Mouse (Mus musculus): ENCODE results near the gene Ccp110. TPM values are rescaled to one million over a fixed set of nuclear protein-coding genes. Genes with fewer than 3 reads are reported as not detected.

The Ccp110 gene
- total RNA-seq, 4 experiments from 2014 or later: 52.1 to 59.6 (median 56.5) TPM

DNA sequence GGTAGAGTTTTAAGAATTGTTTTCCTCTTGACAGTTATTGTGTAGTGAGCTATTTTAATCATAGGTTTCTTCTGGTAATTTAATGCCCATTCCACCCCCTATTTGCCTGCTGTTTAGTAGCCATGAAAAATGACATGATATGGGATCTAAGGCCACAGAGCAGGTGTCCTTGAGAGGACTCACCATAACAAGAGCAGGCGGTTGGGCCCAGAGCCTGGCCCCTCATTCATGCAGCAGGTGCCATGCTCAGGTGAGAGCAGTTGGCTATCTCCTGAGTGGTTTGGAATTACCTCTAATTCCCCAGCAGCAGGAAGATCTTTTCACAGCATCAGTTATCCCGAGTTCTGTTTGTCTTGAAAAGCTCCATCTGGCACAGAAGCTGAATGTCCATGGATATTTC lies 13.1 kb downstream of the Ccp110 start:
- DNase-seq (ENCODE audit: low spot score in 2 of 2): no peak

- DNase-seq (ENCODE audit: low spot score in 2 of 2): no peak
These were observed 16.7 kb downstream of the Ccp110 start for GRCm38 (mm10) chr7:118728846-118729587.

GRCm38 (mm10) chr7:118731781-118732180 lies 19.4 kb downstream of the Ccp110 start:
- no peak for DNase-seq (ENCODE audit: low spot score in 2 of 2)

DNA sequence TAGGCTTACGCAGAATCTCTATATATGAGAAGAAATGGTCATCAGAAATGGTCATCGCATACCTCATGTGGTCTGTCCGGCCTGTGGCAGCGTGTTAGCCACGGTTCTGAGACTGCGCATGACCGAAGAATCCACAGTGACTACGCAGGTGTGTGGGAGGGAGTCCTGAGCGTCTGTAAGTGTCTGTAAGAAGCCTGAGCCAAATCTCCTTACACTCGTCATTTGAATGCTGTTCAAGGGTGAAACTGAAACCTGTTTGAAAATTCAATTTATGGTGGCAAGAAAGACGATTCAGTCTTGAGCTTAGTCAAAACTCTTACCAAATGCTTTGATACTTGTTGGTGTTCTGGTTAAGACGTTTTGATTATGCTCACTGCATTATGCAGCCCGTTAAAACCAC lies 20.9 kb downstream of the Ccp110 start:
- no peak for DNase-seq (ENCODE audit: low spot score in 2 of 2)

GRCm38 (mm10) chr7:118738730-118739129 lies 26.4 kb downstream of the Ccp110 start:
- no peak for DNase-seq (ENCODE audit: low spot score in 2 of 2)

DNA sequence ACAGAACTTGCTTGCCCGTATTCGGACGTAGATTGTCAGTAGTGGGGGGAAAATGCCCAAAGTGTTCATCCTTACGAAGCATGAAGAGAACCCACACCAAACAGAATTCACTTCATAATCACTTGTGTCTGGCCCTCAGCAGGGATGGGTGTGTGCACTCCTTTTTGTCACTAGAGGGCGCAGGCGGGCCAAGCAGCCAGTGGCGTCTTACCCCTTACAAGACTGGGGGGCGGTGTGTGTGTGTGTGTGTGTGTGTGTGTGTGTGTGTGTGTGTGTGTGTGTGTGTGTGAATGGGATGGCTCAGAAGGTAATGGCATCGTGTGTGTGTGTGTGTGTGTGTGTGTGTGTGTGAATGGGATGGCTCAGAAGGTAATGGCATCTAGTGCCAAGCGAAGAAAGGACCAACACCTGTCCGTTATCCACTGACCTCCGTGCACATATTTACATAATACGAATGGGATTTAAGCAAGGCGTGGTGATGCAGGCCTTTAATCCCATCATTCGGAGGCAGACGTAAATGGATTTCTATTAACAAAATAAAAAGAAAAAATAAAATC lies 27.7 kb downstream of the Ccp110 start, which contains the start of gene Vps35l:
TSS of gene Vps35l (plus strand) at position 252 of the 557 bp plus-strand sequence.
- peak; percentile 57 to 79 for DNase-seq (ENCODE audit: low spot score in 2 of 2)

GRCm38 (mm10) chr7:118740532-118741338 lies 28.4 kb downstream of the Ccp110 start:
- peak; percentile 86 to 93 for DNase-seq (ENCODE audit: low spot score in 2 of 2)

DNA sequence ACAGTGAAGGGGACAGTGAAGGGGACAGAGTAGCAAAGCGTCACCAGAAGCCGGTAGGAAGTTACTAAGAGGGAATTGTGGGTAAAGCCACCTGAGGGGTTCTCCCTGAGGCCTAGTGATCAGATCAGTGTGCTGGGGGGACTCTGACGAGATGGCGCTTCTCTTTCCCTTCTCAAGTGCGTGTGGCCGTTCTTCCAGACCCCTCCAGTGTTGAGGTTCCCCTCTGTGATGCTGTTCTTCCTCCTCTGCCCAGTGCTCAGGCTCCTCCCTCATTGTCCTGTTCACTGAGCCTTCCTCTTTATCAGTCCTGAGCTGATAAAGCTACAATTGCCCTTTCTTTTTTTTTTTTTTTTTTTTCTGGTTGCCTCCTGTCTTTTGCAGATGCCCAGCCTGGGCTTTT lies 29.9 kb downstream of the Ccp110 start:
- DNase-seq (ENCODE audit: low spot score in 2 of 2): no peak

DNA sequence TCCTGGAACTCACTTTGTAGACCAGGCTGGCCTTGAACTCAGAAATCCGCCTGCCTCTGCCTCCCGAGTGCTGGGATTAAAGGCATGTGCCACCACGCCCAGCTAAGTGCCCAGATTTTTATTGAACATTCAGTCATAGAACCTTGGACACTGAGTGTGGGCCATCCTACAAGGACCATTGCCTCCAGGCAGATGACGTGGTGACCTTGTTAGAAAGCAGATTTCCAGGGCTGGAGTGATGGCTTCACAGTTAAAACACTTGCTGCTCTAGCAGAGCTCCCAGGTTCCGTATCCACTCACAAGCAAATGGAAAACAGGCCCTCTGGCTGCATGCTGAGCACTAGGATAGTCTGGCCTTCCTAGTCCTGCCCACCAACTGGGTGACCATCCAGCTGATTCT lies 32.4 kb downstream of the Ccp110 start:
- DNase-seq (ENCODE audit: low spot score in 2 of 2): no peak

DNA sequence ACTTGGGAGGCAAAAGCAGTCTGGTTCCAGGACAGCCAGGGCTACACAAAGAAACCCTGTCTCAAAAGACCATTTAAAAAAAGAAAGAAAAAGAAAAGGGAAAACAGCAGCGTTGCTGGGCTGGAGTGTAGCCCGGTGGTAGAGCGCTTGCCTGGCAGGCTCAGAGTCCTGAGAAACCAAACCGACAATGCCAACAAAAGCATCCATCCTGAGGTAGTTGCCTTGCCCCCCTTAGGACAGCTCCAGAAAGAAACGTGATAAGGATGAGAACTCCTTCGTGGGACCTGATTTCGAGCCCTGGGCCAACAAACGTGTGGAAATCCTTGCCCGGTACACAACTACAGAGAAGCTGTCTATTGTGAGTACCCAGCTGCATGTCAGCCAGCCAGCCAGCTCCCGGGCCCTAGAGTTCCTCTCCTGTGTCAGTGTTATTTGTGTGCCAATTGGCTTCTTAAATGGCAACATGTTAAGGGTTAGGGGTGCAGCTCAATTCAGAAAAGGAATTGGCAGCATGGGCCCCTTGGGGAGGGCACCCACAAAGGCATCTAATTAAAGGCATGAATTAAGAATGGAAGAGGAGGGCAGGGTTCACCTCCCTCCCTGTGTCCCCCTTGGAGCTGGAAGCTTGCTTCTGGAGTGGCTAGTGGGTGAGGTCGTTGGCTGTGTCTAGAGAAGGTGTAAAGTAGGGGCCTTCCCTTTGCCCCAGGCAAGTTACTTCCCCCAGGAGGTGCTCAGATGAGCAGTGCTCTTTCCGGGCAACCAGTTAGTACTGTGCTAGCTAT lies 35.7 kb downstream of the Ccp110 start:
- DNase-seq (ENCODE audit: low spot score in 2 of 2): peak in 1 of 2 experiments; percentile 45

DNA sequence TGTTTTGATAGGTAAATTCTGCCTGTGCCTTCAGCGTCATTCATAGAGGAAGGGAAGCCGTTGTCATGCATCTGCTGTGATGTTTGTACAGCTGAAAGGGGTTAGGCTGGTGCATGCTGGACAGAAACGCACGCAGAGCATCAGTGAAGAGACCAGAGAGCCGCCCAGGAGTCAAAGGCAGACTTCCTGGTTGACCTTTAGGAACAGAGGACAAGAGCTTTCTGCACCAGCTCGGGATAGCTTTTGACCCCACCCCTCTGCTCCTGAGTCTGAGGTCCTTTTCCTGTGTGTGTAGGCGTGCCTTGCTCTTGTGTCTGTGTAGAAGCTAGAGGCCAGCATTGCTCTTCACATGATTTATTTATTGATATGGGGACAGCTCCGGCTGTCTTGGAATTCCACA lies 37.4 kb downstream of the Ccp110 start:
- no peak for DNase-seq (ENCODE audit: low spot score in 2 of 2)

DNA sequence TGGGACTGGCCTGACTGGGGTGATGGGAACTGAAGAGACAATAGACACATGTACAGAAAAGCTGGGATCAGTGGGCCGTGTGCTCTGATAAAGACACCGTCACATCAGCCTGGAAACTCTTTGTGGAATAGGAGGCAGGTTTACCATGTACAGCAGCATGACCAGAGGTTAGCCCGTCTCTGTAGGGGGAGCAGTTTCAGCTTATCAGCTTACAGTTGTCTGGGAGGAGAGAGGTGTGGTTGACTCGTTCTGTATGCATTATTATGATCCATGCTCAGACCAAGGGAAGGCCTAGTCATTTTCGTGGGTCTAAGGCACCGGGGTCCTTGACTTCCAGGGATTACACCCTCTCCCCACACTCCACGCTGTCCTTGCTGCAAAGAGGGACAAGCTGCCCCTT lies 39.3 kb downstream of the Ccp110 start:
- no peak for DNase-seq (ENCODE audit: low spot score in 2 of 2)

GRCm38 (mm10) chr7:118755756-118756155 lies 43.4 kb downstream of the Ccp110 start:
- DNase-seq (ENCODE audit: low spot score in 2 of 2): no peak

DNA sequence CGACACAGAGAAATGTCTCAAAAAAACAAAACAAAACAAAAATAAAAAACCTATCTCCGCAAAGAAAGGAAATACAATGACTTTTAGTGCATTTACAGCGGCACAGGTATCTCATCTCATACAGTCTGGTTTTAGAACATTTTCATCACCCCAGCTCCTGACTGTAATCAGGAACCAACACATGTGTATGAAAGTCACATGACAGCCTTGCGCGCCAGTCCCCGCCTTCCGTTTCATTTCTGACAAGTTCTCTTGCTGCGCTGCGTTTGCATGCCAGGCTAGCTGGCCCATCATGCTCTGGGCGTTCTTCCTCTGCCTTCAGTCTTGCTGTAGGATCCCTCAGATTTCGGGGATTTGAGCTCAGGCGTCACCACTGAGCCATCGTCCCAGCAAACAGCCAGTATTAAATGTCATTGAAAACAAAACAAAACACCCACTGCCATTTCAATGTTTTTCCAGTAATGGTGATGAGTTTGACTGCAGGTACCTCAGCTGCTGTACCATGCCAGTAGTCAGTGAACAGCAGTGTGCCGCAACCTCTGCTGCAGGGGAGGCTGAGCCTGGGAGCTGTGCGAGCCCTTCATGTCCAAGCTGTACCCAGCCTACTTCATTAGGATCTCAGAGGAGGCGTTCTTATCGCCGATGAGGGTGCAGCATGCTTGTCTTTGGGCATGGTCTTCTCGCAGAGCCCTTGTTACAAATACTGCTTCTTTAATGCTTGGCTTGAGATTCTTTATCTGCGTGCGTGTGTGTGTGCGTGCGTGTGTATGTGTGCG lies 44.3 kb downstream of the Ccp110 start:
- no peak for DNase-seq (ENCODE audit: low spot score in 2 of 2)

DNA sequence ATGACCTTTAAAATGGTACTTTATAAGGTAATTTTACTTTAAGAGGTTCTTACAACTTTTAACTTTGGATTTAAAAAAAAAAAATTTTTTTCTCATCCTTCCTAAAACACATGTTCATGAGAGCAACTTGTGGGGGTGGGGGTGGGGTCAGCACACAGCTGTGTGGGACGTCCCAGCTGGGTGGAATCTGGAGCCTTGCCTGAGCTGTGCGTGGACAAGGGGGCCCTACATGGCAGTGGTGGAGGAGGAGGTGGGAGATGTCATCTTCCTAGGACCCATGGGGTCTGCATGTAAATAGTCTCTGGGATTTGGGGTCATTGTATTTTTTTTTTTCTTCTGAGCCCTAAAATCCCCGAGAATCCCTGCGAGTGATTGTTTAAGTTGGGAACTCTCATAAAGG lies 46.0 kb downstream of the Ccp110 start:
- DNase-seq (ENCODE audit: low spot score in 2 of 2): no peak

- DNase-seq (ENCODE audit: low spot score in 2 of 2): no peak
These were observed 47.0 kb downstream of the Ccp110 start for GRCm38 (mm10) chr7:118759372-118759771.

GRCm38 (mm10) chr7:118763939-118764338 lies 51.6 kb downstream of the Ccp110 start:
- no peak for DNase-seq (ENCODE audit: low spot score in 2 of 2)

DNA sequence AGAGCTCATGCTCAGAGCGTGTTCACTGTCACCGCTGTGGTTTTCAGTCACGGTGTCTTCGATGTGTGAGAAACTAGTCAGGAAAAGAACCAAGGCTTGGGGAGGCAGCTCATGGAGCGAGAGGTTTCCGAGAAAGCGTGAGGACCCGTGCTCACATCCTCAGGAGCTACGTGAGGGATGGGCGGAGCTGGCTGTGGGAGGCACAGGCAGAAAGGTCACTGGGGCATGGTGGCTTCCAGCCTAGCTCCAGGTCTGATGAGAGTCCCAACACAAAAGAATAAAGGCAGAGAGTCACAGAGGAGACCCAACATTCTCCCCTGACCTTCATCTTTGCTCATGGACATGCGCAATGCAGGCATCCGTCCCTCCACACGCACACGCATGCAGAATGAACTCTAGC lies 52.4 kb downstream of the Ccp110 start:
- no peak for DNase-seq (ENCODE audit: low spot score in 2 of 2)

- no peak for DNase-seq (ENCODE audit: low spot score in 2 of 2)
These were observed 53.3 kb downstream of the Ccp110 start for GRCm38 (mm10) chr7:118765604-118766003.

DNA sequence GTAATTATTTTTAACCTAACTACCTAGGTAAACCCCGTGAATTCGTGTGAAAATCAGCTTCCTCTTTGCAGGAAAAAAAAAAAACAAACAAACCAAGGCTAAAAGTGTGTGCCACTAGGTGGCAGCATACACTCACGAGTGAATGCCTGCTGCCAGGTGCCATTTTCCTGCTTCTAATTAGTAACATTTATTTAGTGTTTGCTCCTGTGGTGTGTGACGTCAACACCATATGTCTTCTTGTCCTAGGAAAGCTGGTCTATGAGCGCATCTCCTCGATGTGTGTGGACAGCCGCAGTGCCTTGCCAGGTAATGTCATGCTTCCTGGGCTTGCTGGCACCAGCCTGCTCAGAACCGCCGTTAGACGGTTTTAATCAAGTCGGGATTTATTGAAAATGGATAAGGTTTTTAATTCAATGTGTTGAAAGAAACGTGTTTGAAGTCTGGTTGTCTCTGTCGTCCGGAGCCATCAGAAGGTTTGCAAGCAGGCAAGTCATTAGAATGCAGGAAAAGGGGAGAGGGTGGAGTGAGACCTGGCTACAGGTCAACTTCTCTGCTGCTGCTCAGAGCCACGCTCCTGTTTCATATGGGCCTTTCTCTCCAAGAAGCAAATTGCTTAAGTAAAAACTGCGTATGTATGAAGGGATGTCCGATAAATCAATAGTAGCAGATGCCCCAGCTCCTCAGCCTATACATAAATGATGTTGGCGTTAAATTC lies 53.9 kb downstream of the Ccp110 start:
- DNase-seq (ENCODE audit: low spot score in 2 of 2): peak; percentile 42 to 59
